Mouse (Mus musculus) intestine, postnatal 0 days (tissue): Measurements from ENCODE around the gene Col1a1. TPM values are rescaled to one million over a fixed set of nuclear protein-coding genes. Genes with fewer than 3 reads are reported as not detected.

Experiments
- ATAC-seq: fragments of 200-750 bp; cut with Nextera tagmentation; 2 replicates; pipeline ENCODE4 v1.8.0; 2017; ENCODE audit warnings: mild to moderate bottlenecking, moderate TSS enrichment, moderate library complexity
- H3K27ac ChIP-seq: fragments of 300-500 bp; sonication (generic); 2 replicates; pipeline ENCODE4 v1.5.1; 2014; ENCODE audit warnings: mild to moderate bottlenecking, low read depth, low read length, moderate library complexity
- H3K27me3 ChIP-seq: fragments of 300-500 bp; sonication (generic); replicated peaks from 2 replicates; pipeline ENCODE4 v1.6.1; 2014; ENCODE audit warnings: low read length, mixed read lengths; ENCODE audit not compliant: control insufficient read depth, insufficient read depth
- H3K36me3 ChIP-seq: fragments of 300-500 bp; sonication (generic); 2 replicates; pipeline ENCODE4 v1.6.1; 2014; ENCODE audit warnings: mild to moderate bottlenecking, moderate library complexity; ENCODE audit not compliant: control insufficient read depth, insufficient read depth
- H3K4me1 ChIP-seq: fragments of 300-500 bp; sonication (generic); replicated peaks from 2 replicates; pipeline ENCODE4 v1.6.1; 2014; ENCODE audit warnings: antibody characterized with exemption, low read length, mixed read lengths; ENCODE audit not compliant: control insufficient read depth, insufficient read depth
- H3K4me2 ChIP-seq: fragments of 300-500 bp; sonication (generic); replicated peaks from 2 replicates; pipeline ENCODE4 v1.6.1; 2014; ENCODE audit warnings: low read depth, mild to moderate bottlenecking, moderate library complexity
- H3K4me3 ChIP-seq: fragments of 300-500 bp; sonication (generic); 2 replicates; pipeline ENCODE4 v1.5.1; 2014; ENCODE audit warnings: low read depth, low read length
- H3K9ac ChIP-seq: fragments of 300-500 bp; sonication (generic); 2 replicates; pipeline ENCODE4 v1.6.1; 2014; ENCODE audit warnings: mild to moderate bottlenecking, low read depth, low read length
- H3K9me3 ChIP-seq: fragments of 300-500 bp; sonication (generic); 2 replicates; pipeline ENCODE4 v1.6.1; 2016; ENCODE audit warnings: mixed run types; ENCODE audit not compliant: control insufficient read depth
- CTCF ChIP-seq: sonication (generic); IDR thresholded peaks from 2 replicates; pipeline ENCODE4 v1.5.1; 2016; ENCODE audit warnings: low read depth, mild to moderate bottlenecking, control low read depth, antibody characterized with exemption, moderate library complexity
- WGBS: fragments of 180-500 bp; shearing (Covaris S2); extraction: QIAGEN DNeasy Blood & Tissue Kit; methylation state at CpG from one replicate; pipeline ENCODE4 v1.1.7; 2014; 5-methylcytosine and 5-hydroxymethylcytosine counted together
- polyA plus RNA-seq: library from polyadenylated mRNA; unstranded; fragments of >200 nt; fragmentation: Nextera tagmentation; extraction: Ambion mirVana; gene quantifications from 2 replicates; pipeline ENCODE4 v1.2.1, GENCODE M21; 2015

The Col1a1 gene
- polyA plus RNA-seq, 1 experiment from 2014 or later: 338 TPM

GRCm38 (mm10) chr11:94945236-94945635 is 9.2 kb downstream of the Col1a1 start:
- H3K36me3 ChIP-seq: peaks cover 34% of the 10 kb centered on the region; the same call in 1 of the 2 replicates
- no peak overlapping the region for H3K27ac ChIP-seq
- H3K4me3 ChIP-seq: no peak overlapping the region
- H3K4me2 ChIP-seq: no peak overlapping the region
- H3K9me3 ChIP-seq: no peaks in the 10 kb centered on the region
- no peak for ATAC-seq
- 82% methylated on average over 12 of the region's 12 CpGs for WGBS
- no peaks in the 10 kb centered on the region for H3K4me1 ChIP-seq
- H3K9ac ChIP-seq: no peak overlapping the region
- no peak for TF ChIP-seq CTCF
- H3K27me3 ChIP-seq: peaks cover 7% of the 10 kb centered on the region; the same call in 1 of the 2 replicates

GRCm38 (mm10) chr11:94952169-94952568 is 16.1 kb downstream of the Col1a1 start:
- no peak overlapping the region for H3K4me2 ChIP-seq
- no peaks in the 10 kb centered on the region for H3K4me1 ChIP-seq
- 23% methylated on average over 6 of the region's 6 CpGs for WGBS
- no peak for TF ChIP-seq CTCF
- H3K9ac ChIP-seq: no peak overlapping the region
- peaks cover 29% of the 10 kb centered on the region; the same call in 1 of the 2 replicates for H3K36me3 ChIP-seq
- no peak overlapping the region for H3K27ac ChIP-seq
- H3K4me3 ChIP-seq: no peak overlapping the region
- no peaks in the 10 kb centered on the region for H3K9me3 ChIP-seq
- H3K27me3 ChIP-seq: 0 out of 2 replicates have a peak, but pooled peaks cover 5% of the 10 kb centered on the region
- ATAC-seq: no peak

- Histone ChIP-seq H3K4me3 (no peak overlapping the region), H3K36me3 (peaks cover 10% of the 10 kb centered on the region; the same call in 1 of the 2 replicates), H3K9me3 (no peaks in the 10 kb centered on the region), H3K27me3 (0 out of 2 replicates have a peak, but pooled peaks cover 5% of the 10 kb centered on the region), H3K27ac (no peak overlapping the region), H3K9ac (no peak overlapping the region), H3K4me1 (0 out of 2 replicates have a peak, but pooled peaks cover 3% of the 10 kb centered on the region), H3K4me2 (no peak overlapping the region)
- TF ChIP-seq CTCF: no peak
- no peak for ATAC-seq
- WGBS: 78% methylated on average over 9 of the region's 9 CpGs
These were observed 19.1 kb downstream of the Col1a1 start for GRCm38 (mm10) chr11:94955103-94955502.

DNA sequence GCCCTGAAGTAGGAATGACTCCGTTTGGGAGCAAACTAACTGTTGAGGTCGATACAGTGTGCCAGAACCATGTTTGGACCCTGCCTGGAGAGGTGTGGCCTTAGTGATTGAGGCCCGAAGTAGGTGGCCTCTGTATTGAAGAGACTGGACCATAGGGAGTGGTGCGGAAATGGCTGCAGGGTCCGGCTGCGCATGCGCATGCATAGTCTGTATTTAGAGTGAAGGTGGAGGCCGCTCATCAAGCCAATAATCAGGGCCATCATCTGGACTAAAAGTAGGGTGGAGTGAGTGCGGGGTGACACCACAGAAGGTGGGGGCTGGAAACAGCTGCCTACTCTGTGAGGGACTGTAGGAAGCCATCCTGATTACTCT is 21.7 kb downstream of the Col1a1 start:
- no peak overlapping the region for H3K4me2 ChIP-seq
- no peaks in the 10 kb centered on the region for H3K9me3 ChIP-seq
- H3K36me3 ChIP-seq: no peaks in the 10 kb centered on the region
- no peak overlapping the region for H3K4me3 ChIP-seq
- 0 out of 2 replicates have a peak, but pooled peaks cover 3% of the 10 kb centered on the region for H3K4me1 ChIP-seq
- 84% methylated on average over 9 of the region's 9 CpGs for WGBS
- H3K27me3 ChIP-seq: no peaks in the 10 kb centered on the region
- no peak for TF ChIP-seq CTCF
- ATAC-seq: peak; percentile 6; the same call in 1 of the 2 replicates
- no peak overlapping the region for H3K9ac ChIP-seq
- 0 out of 2 replicates have a peak overlapping the region, but pooled peaks have one; percentile 5 for H3K27ac ChIP-seq

DNA sequence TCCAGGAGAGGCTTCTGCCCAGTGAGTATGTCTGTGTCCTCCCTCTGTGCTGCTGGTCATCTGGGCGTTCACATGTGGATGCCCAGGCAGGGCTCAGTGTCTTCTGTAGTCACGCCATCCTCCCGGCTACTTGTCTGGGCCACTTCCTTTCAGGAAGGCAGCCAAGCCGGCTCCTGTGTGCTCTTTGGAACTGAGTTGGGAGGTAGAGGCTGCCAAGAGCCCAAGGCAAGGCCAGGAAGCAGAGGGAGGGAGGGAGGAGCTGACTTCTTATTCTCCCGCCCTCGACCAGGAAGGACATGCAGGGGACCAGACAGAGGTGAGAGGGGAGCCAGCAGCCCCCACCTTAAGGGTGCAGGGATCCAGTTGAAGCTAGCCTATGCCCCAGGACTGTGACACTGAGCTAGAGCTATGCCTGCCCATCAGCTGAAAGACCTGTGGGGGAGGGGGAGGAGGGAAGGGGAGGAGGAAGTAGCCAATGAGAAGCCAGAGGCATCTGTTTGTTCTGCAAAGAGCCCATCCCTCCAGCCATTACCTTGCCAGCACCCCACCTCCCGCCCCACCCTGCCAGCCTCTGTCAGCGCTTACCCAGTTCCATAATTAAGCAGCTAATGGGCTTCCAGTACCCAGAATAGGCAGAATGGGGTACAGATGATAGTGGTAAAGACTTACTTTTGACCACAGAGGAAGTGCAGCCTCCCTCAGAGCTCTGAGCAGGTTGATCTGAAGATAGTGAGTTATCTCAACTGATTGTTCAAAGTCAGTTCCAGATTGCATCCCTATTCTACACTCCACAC is 22.2 kb downstream of the Col1a1 start:
- 8% methylated on average over 8 of the region's 8 CpGs for WGBS
- Histone ChIP-seq H3K9me3 (no peaks in the 10 kb centered on the region), H3K4me2 (no peak overlapping the region), H3K9ac (no peak overlapping the region), H3K4me1 (0 out of 2 replicates have a peak, but pooled peaks cover 3% of the 10 kb centered on the region), H3K27me3 (no peaks in the 10 kb centered on the region), H3K27ac (0 out of 2 replicates have a peak overlapping the region, but pooled peaks have one; percentile 5), H3K4me3 (no peak overlapping the region), H3K36me3 (no peaks in the 10 kb centered on the region)
- peak; percentile 69 for ATAC-seq
- TF ChIP-seq CTCF: no peak

- Histone ChIP-seq H3K9ac (no peak overlapping the region), H3K9me3 (no peaks in the 10 kb centered on the region), H3K36me3 (no peaks in the 10 kb centered on the region), H3K4me3 (no peak overlapping the region), H3K4me2 (no peak overlapping the region), H3K4me1 (0 out of 2 replicates have a peak, but pooled peaks cover 3% of the 10 kb centered on the region), H3K27ac (no peak overlapping the region), H3K27me3 (no peaks in the 10 kb centered on the region)
- WGBS: 61% methylated on average over 5 of the region's 5 CpGs
- ATAC-seq: no peak
- TF ChIP-seq CTCF: no peak
These were observed 26.6 kb downstream of the Col1a1 start for GRCm38 (mm10) chr11:94962534-94963101.
